Mouse (Mus musculus): ENCODE measurements around the gene C1ql3. TPM values are rescaled to one million over a fixed set of nuclear protein-coding genes. Genes with fewer than 3 reads are reported as not detected.

The C1ql3 gene
- total RNA-seq (2014; rRNA removed) (12.5 and 13.2 TPM in 2 replicates), polyA plus RNA-seq (2015; fragmentation: Nextera tagmentation; extraction: Ambion mirVana) (2.4 and 3.0 TPM in 2 replicates)

- WGBS: 1% methylated on average over 19 of the region's 19 CpGs
- Histone ChIP-seq H3K9ac (replicated peaks; ENCODE audit: low read length, poor library complexity, severe bottlenecking) (peak within 1 kb of the TSS; percentile 51), H3K4me2 (ENCODE audit: low read depth, low read length, poor library complexity, severe bottlenecking) (peak within 1 kb of the TSS; percentile 100), H3K27me3 (ENCODE audit: insufficient read depth, low read length) (peaks cover 34% of the 10 kb centered on the region), H3K4me1 (ENCODE audit: insufficient read depth, low read length) (no peaks in the 10 kb centered on the region), H3K4me3 (ENCODE audit: low read depth, low read length) (peak within 1 kb of the TSS; percentile 53), H3K36me3 (ENCODE audit: insufficient read depth, low read length) (no peaks in the 10 kb centered on the region), H3K27ac (ENCODE audit: low read depth, low read length) (no peak within 1 kb of the TSS), H3K9me3 (ENCODE audit: low read length) (no peaks in the 10 kb centered on the region)
- DNase-seq (ENCODE audit: low spot score) (peak; percentile 67), ATAC-seq (ENCODE audit: low FRiP score) (no peak)
- no peak for TF ChIP-seq CTCF (IDR thresholded peaks at IDR 0.05)
Observed at GRCm38 (mm10) chr2:13011472-13011871, at the start of gene C1ql3. TSS of gene C1ql3 (minus strand) at chr2:13011806.

GRCm38 (mm10) chr2:13060426-13061170 lies 49.0 kb upstream of the C1ql3 start:
- ATAC-seq (ENCODE audit: low FRiP score): no peak
- H3K9ac ChIP-seq (replicated peaks; ENCODE audit: low read length, poor library complexity, severe bottlenecking): no peak overlapping the region
- no peaks in the 10 kb centered on the region for H3K27me3 ChIP-seq (ENCODE audit: insufficient read depth, low read length)
- no peak overlapping the region for H3K4me3 ChIP-seq (ENCODE audit: low read depth, low read length)
- H3K4me1 ChIP-seq (ENCODE audit: insufficient read depth, low read length): no peaks in the 10 kb centered on the region
- no peaks in the 10 kb centered on the region for H3K9me3 ChIP-seq (ENCODE audit: low read length)
- TF ChIP-seq CTCF (IDR thresholded peaks at IDR 0.05): no peak
- H3K36me3 ChIP-seq (ENCODE audit: insufficient read depth, low read length): no peaks in the 10 kb centered on the region
- DNase-seq (ENCODE audit: low spot score): no peak
- no peak overlapping the region for H3K4me2 ChIP-seq (ENCODE audit: low read depth, low read length, poor library complexity, severe bottlenecking)
- H3K27ac ChIP-seq (ENCODE audit: low read depth, low read length): no peak overlapping the region
- WGBS: 91% methylated on average over 5 of the region's 5 CpGs

- no peak for DNase-seq (ENCODE audit: low spot score)
- H3K9ac ChIP-seq (replicated peaks; ENCODE audit: low read length, poor library complexity, severe bottlenecking): no peak overlapping the region
- no peaks in the 10 kb centered on the region for H3K36me3 ChIP-seq (ENCODE audit: insufficient read depth, low read length)
- no peak overlapping the region for H3K4me3 ChIP-seq (ENCODE audit: low read depth, low read length)
- no peak overlapping the region for H3K27ac ChIP-seq (ENCODE audit: low read depth, low read length)
- no peak for ATAC-seq (ENCODE audit: low FRiP score)
- no peaks in the 10 kb centered on the region for H3K4me1 ChIP-seq (ENCODE audit: insufficient read depth, low read length)
- no peak overlapping the region for H3K4me2 ChIP-seq (ENCODE audit: low read depth, low read length, poor library complexity, severe bottlenecking)
- H3K9me3 ChIP-seq (ENCODE audit: low read length): no peaks in the 10 kb centered on the region
- 93% methylated on average over 6 of the region's 6 CpGs for WGBS
- H3K27me3 ChIP-seq (ENCODE audit: insufficient read depth, low read length): no peaks in the 10 kb centered on the region
- TF ChIP-seq CTCF (IDR thresholded peaks at IDR 0.05): no peak
Observed at GRCm38 (mm10) chr2:13048649-13049048, 37.0 kb upstream of the C1ql3 start.

- DNase-seq (ENCODE audit: low spot score) (no peak), ATAC-seq (ENCODE audit: low FRiP score) (no peak)
- no peak overlapping the region for H3K9ac ChIP-seq (replicated peaks; ENCODE audit: low read length, poor library complexity, severe bottlenecking)
- no peak overlapping the region for H3K4me3 ChIP-seq (ENCODE audit: low read depth, low read length)
- no peak overlapping the region for H3K27ac ChIP-seq (ENCODE audit: low read depth, low read length)
- no peak overlapping the region for H3K4me2 ChIP-seq (ENCODE audit: low read depth, low read length, poor library complexity, severe bottlenecking)
- H3K36me3 ChIP-seq (ENCODE audit: insufficient read depth, low read length): no peaks in the 10 kb centered on the region
- WGBS: 94% methylated on average over 4 of the region's 4 CpGs
- no peak for TF ChIP-seq CTCF (IDR thresholded peaks at IDR 0.05)
- H3K4me1 ChIP-seq (ENCODE audit: insufficient read depth, low read length): no peaks in the 10 kb centered on the region
- H3K9me3 ChIP-seq (ENCODE audit: low read length): no peaks in the 10 kb centered on the region
- H3K27me3 ChIP-seq (ENCODE audit: insufficient read depth, low read length): no peaks in the 10 kb centered on the region
Observed at GRCm38 (mm10) chr2:13044555-13044954, 32.9 kb upstream of the C1ql3 start.

- WGBS: 95% methylated on average over 4 of the region's 4 CpGs
- Histone ChIP-seq H3K4me1 (ENCODE audit: insufficient read depth, low read length) (no peaks in the 10 kb centered on the region), H3K27me3 (ENCODE audit: insufficient read depth, low read length) (no peaks in the 10 kb centered on the region), H3K4me2 (ENCODE audit: low read depth, low read length, poor library complexity, severe bottlenecking) (no peak overlapping the region), H3K9me3 (ENCODE audit: low read length) (no peaks in the 10 kb centered on the region), H3K4me3 (ENCODE audit: low read depth, low read length) (no peak overlapping the region), H3K27ac (ENCODE audit: low read depth, low read length) (no peak overlapping the region), H3K36me3 (ENCODE audit: insufficient read depth, low read length) (no peaks in the 10 kb centered on the region), H3K9ac (replicated peaks; ENCODE audit: low read length, poor library complexity, severe bottlenecking) (no peak overlapping the region)
- TF ChIP-seq CTCF (IDR thresholded peaks at IDR 0.05): no peak
- ATAC-seq (ENCODE audit: low FRiP score): no peak
- no peak for DNase-seq (ENCODE audit: low spot score)
Observed at GRCm38 (mm10) chr2:13039785-13040184, 28.2 kb upstream of the C1ql3 start.

- DNase-seq (ENCODE audit: low spot score): no peak
Observed at GRCm38 (mm10) chr2:13038772-13039171, 27.2 kb upstream of the C1ql3 start.

More at GRCm38 (mm10) chr2:13038772-13039171, 27.2 kb upstream of the C1ql3 start:
- Histone ChIP-seq H3K9me3 (ENCODE audit: low read length) (no peaks in the 10 kb centered on the region), H3K27me3 (ENCODE audit: insufficient read depth, low read length) (no peaks in the 10 kb centered on the region), H3K4me2 (ENCODE audit: low read depth, low read length, poor library complexity, severe bottlenecking) (no peak overlapping the region), H3K4me1 (ENCODE audit: insufficient read depth, low read length) (no peaks in the 10 kb centered on the region), H3K4me3 (ENCODE audit: low read depth, low read length) (no peak overlapping the region), H3K36me3 (ENCODE audit: insufficient read depth, low read length) (no peaks in the 10 kb centered on the region), H3K9ac (replicated peaks; ENCODE audit: low read length, poor library complexity, severe bottlenecking) (no peak overlapping the region), H3K27ac (ENCODE audit: low read depth, low read length) (no peak overlapping the region)
- ATAC-seq (ENCODE audit: low FRiP score): no peak
- TF ChIP-seq CTCF (IDR thresholded peaks at IDR 0.05): no peak
- WGBS: 78% methylated on average over 3 of the region's 3 CpGs
